Mouse (Mus musculus) lung, postnatal 0 days (tissue): ENCODE data around the gene Pim1. TPM values are rescaled to one million over a fixed set of nuclear protein-coding genes. Genes with fewer than 3 reads are reported as not detected.

Experiments used
- ATAC-seq: fragments of 200-750 bp; cut with Nextera tagmentation; 2 replicates; pipeline ENCODE4 v1.8.0; 2017; ENCODE audit warnings: moderate library complexity
- DNase-seq: peaks from one replicate; pipeline ENCODE4 v3.0.0-alpha.2; 2016; ENCODE audit warnings: low spot score
- H3K27ac ChIP-seq: fragments of 300-500 bp; sonication (generic); 2 replicates; pipeline ENCODE4 v1.5.1; 2014; ENCODE audit warnings: antibody characterized with exemption, mild to moderate bottlenecking, low read length, mixed read lengths
- H3K27me3 ChIP-seq: fragments of 300-500 bp; sonication (generic); replicated peaks from 2 replicates; pipeline ENCODE4 v1.6.1; 2014; ENCODE audit warnings: low read length, mixed read lengths; ENCODE audit not compliant: insufficient read depth
- H3K36me3 ChIP-seq: fragments of 300-500 bp; sonication (generic); 2 replicates; pipeline ENCODE4 v1.6.1; 2014; ENCODE audit warnings: low read length, mixed read lengths; ENCODE audit not compliant: insufficient read depth
- H3K4me1 ChIP-seq: fragments of 300-500 bp; sonication (generic); 2 replicates; pipeline ENCODE4 v1.6.1; 2014; ENCODE audit warnings: antibody characterized with exemption, low read depth, low read length, mixed read lengths; ENCODE audit not compliant: insufficient read depth
- H3K4me2 ChIP-seq: fragments of 300-500 bp; sonication (generic); replicated peaks from 2 replicates; pipeline ENCODE4 v1.6.1; 2014; ENCODE audit warnings: low read depth, mild to moderate bottlenecking, low read length, moderate library complexity, mixed read lengths
- H3K4me3 ChIP-seq: fragments of 300-500 bp; sonication (generic); 2 replicates; pipeline ENCODE4 v1.5.1; 2014; ENCODE audit warnings: low read depth, low read length
- H3K9ac ChIP-seq: fragments of 300-500 bp; sonication (generic); replicated peaks from 2 replicates; pipeline ENCODE4 v1.6.1; 2014; ENCODE audit warnings: low read depth, mild to moderate bottlenecking
- H3K9me3 ChIP-seq: fragments of 300-500 bp; sonication (generic); 2 replicates; pipeline ENCODE4 v1.6.1; 2016; ENCODE audit warnings: low read length, mixed read lengths
- CTCF ChIP-seq: IDR thresholded peaks from 2 replicates; pipeline ENCODE4 v1.5.1; 2016; ENCODE audit warnings: antibody characterized with exemption, mild to moderate bottlenecking
- EP300 ChIP-seq: IDR thresholded peaks from 2 replicates; pipeline ENCODE4 v1.6.1; 2016; ENCODE audit warnings: antibody characterized with exemption, mild to moderate bottlenecking, control low read depth
- WGBS: fragments of 180-500 bp; shearing (Covaris S2); extraction: QIAGEN DNeasy Blood & Tissue Kit; methylation state at CpG from one replicate; pipeline ENCODE4 v1.1.7; 2014; 5-methylcytosine and 5-hydroxymethylcytosine counted together
- polyA plus RNA-seq: library from polyadenylated mRNA; unstranded; fragments of >200 nt; fragmentation: Nextera tagmentation; extraction: Ambion mirVana; gene quantifications from 2 replicates; pipeline ENCODE4 v1.2.1, GENCODE M21; 2015

The Pim1 gene
- polyA plus RNA-seq, 1 experiment from 2014 or later = 30.0 TPM

- TF ChIP-seq EP300 (no peak), CTCF (no peak)
- no peaks in the 10 kb centered on the region for H3K9me3 ChIP-seq
- H3K4me2 ChIP-seq = no peak overlapping the region
- no peak overlapping the region for H3K4me3 ChIP-seq
- DNase-seq = no peak
- no peak overlapping the region for H3K27ac ChIP-seq
- H3K36me3 ChIP-seq = no peaks in the 10 kb centered on the region
- no peak for ATAC-seq
- no peak overlapping the region for H3K9ac ChIP-seq
- no peaks in the 10 kb centered on the region for H3K27me3 ChIP-seq
- whole genome bisulfite sequencing = 74% methylated on average over 8 of the region's 8 CpGs
- no peaks in the 10 kb centered on the region for H3K4me1 ChIP-seq
These were observed 49.9 kb downstream of the Pim1 start for GRCm38 (mm10) chr17:29540426-29540825.

- Histone ChIP-seq H3K4me1 (no peaks in the 10 kb centered on the region), H3K4me2 (no peak overlapping the region), H3K36me3 (no peaks in the 10 kb centered on the region), H3K9me3 (no peaks in the 10 kb centered on the region), H3K27ac (no peak overlapping the region), H3K4me3 (no peak overlapping the region), H3K27me3 (no peaks in the 10 kb centered on the region), H3K9ac (no peak overlapping the region)
- ATAC-seq (peak; percentile 93), DNase-seq (peak; percentile 89)
- WGBS = 34% methylated on average over 14 of the region's 14 CpGs
- TF ChIP-seq EP300 (no peak), CTCF (no peak)
These were observed 50.9 kb downstream of the Pim1 start for GRCm38 (mm10) chr17:29541419-29541818.

- Histone ChIP-seq H3K4me3 (no peak overlapping the region), H3K36me3 (no peaks in the 10 kb centered on the region), H3K9ac (no peak overlapping the region), H3K27ac (no peak overlapping the region), H3K4me1 (no peaks in the 10 kb centered on the region), H3K4me2 (no peak overlapping the region), H3K9me3 (no peaks in the 10 kb centered on the region), H3K27me3 (no peaks in the 10 kb centered on the region)
- 81% methylated on average over 19 of the region's 19 CpGs for whole genome bisulfite sequencing
- TF ChIP-seq EP300 (no peak), CTCF (no peak)
- DNase-seq (no peak), ATAC-seq (no peak)
These were observed 52.5 kb downstream of the Pim1 start for GRCm38 (mm10) chr17:29542831-29543690.

- Histone ChIP-seq H3K36me3 (no peaks in the 10 kb centered on the region), H3K9ac (no peak overlapping the region), H3K4me1 (no peaks in the 10 kb centered on the region), H3K4me3 (no peak overlapping the region), H3K27me3 (no peaks in the 10 kb centered on the region), H3K4me2 (no peak overlapping the region), H3K9me3 (no peaks in the 10 kb centered on the region), H3K27ac (no peak overlapping the region)
- 68% methylated on average over 2 of the region's 2 CpGs for WGBS
- no peak for TF ChIP-seq EP300
- TF ChIP-seq CTCF = no peak; the same call in 1 of the 2 replicates
- ATAC-seq (no peak), DNase-seq (no peak)
These were observed 53.5 kb downstream of the Pim1 start for GRCm38 (mm10) chr17:29544064-29544463.

- H3K4me2 ChIP-seq = no peak overlapping the region
- TF ChIP-seq CTCF (no peak), EP300 (no peak)
- 92% methylated on average over 5 of the region's 5 CpGs for WGBS
- no peaks in the 10 kb centered on the region for H3K9me3 ChIP-seq
- H3K27ac ChIP-seq = no peak overlapping the region
- no peaks in the 10 kb centered on the region for H3K36me3 ChIP-seq
- ATAC-seq (no peak), DNase-seq (no peak)
- H3K27me3 ChIP-seq = no peaks in the 10 kb centered on the region
- H3K4me3 ChIP-seq = no peak overlapping the region
- peaks cover 3% of the 10 kb centered on the region; the same call in 1 of the 2 replicates for H3K4me1 ChIP-seq
- H3K9ac ChIP-seq = no peak overlapping the region
These were observed 54.7 kb downstream of the Pim1 start for GRCm38 (mm10) chr17:29545241-29545640.

Other genes with a start within 250 kb of the Pim1 start
- 39.7 and 44.5 TPM in 2 replicates for gene Ppil1, start 226.6 kb upstream of the Pim1 start, polyA plus RNA-seq
- 105 and 109 TPM in 2 replicates for gene BC004004, start 222.0 kb upstream of the Pim1 start, polyA plus RNA-seq
- 2.2 and 2.8 TPM in 2 replicates for gene Pi16, start 173.1 kb upstream of the Pim1 start, polyA plus RNA-seq
- 342 and 350 TPM in 2 replicates for gene Mtch1, start 142.8 kb upstream of the Pim1 start, polyA plus RNA-seq
- 11.9 and 14.2 TPM in 2 replicates for gene Fgd2, start 129.8 kb upstream of the Pim1 start, polyA plus RNA-seq
- not detected in 2 replicates for gene Gm17657, start 58.9 kb downstream of the Pim1 start, polyA plus RNA-seq
- 5.9 and 6.7 TPM in 2 replicates for gene Tbc1d22b, start 59.0 kb downstream of the Pim1 start, polyA plus RNA-seq
- gene Tmem217, start 61.6 kb downstream of the Pim1 start, polyA plus RNA-seq = 0.31 and 0.76 TPM in 2 replicates
- gene Rnf8, start 124.0 kb downstream of the Pim1 start, polyA plus RNA-seq = 43.3 and 43.7 TPM in 2 replicates
- 0.99 and 1.6 TPM in 2 replicates for gene Gm28043, start 124.1 kb downstream of the Pim1 start, polyA plus RNA-seq
- gene Cmtr1, start 169.8 kb downstream of the Pim1 start, polyA plus RNA-seq = 79.6 and 82.3 TPM in 2 replicates
- 4.1 and 4.9 TPM in 2 replicates for gene Ccdc167, start 226.3 kb downstream of the Pim1 start, polyA plus RNA-seq